Mouse (Mus musculus) layer of hippocampus, postnatal 36 days (tissue): ENCODE measurements around the gene Eepd1. TPM values are rescaled to one million over a fixed set of nuclear protein-coding genes. Genes with fewer than 3 reads are reported as not detected.
"Not testable (repeated sequence)": the region's sequence is repeated elsewhere in the genome, so short reads cannot be mapped to it uniquely, and the experiment has no call there.

Experiments used
- DNase-seq, 2 experiments: peaks; one replicate each; pipeline ENCODE4 v3.0.0; 2022
- total RNA-seq, 2 experiments: library from RNA; stranded (reverse); gene quantifications; 2 replicates each; pipeline ENCODE4 v1.2.3; 2021

The Eepd1 gene
- 10 to 100 TPM; 14.5 to 18.0 TPM for total RNA-seq

- DNase-seq = peak; percentile 96
These were observed at the start of gene Eepd1 for GRCm38 (mm10) chr9:25481344-25482095. TSS of gene Eepd1 (plus strand) at chr9:25481547.

GRCm38 (mm10) chr9:25438836-25439235, 42.5 kb upstream of the Eepd1 start:
- DNase-seq = no peak

GRCm38 (mm10) chr9:25440046-25440445, 41.3 kb upstream of the Eepd1 start:
- not testable (repeated sequence) for DNase-seq

GRCm38 (mm10) chr9:25442041-25442440, 39.3 kb upstream of the Eepd1 start:
- DNase-seq = no peak

- peak in 1 of 2 experiments; percentile 11 for DNase-seq
These were observed 38.3 kb upstream of the Eepd1 start for GRCm38 (mm10) chr9:25443029-25443428.

GRCm38 (mm10) chr9:25443546-25443945, 37.8 kb upstream of the Eepd1 start:
- DNase-seq = no peak

- no peak for DNase-seq
These were observed 31.0 kb upstream of the Eepd1 start for GRCm38 (mm10) chr9:25450394-25450793.

GRCm38 (mm10) chr9:25455027-25455426, 26.3 kb upstream of the Eepd1 start:
- no peak for DNase-seq

- DNase-seq = no peak
These were observed 20.4 kb upstream of the Eepd1 start for GRCm38 (mm10) chr9:25460835-25461555.

- no peak for DNase-seq
These were observed 17.0 kb upstream of the Eepd1 start for GRCm38 (mm10) chr9:25464305-25464704.

GRCm38 (mm10) chr9:25479392-25480020, 1.8 kb upstream of the Eepd1 start:
- DNase-seq = no peak

GRCm38 (mm10) chr9:25480676-25481075, 671 bp upstream of the Eepd1 start:
- DNase-seq = no peak

- DNase-seq = no peak
These were observed 1.1 kb downstream of the Eepd1 start for GRCm38 (mm10) chr9:25482322-25482998.

- no peak for DNase-seq
These were observed 1.6 kb downstream of the Eepd1 start for GRCm38 (mm10) chr9:25482999-25483347.

- no peak for DNase-seq
These were observed 2.7 kb downstream of the Eepd1 start for GRCm38 (mm10) chr9:25483931-25484618.

- DNase-seq = no peak
These were observed 3.3 kb downstream of the Eepd1 start for GRCm38 (mm10) chr9:25484619-25484986.

- no peak for DNase-seq
These were observed 3.7 kb downstream of the Eepd1 start for GRCm38 (mm10) chr9:25485006-25485405.

- no peak for DNase-seq
These were observed 4.1 kb downstream of the Eepd1 start for GRCm38 (mm10) chr9:25485406-25485805.

- no peak for DNase-seq
These were observed 5.0 kb downstream of the Eepd1 start for GRCm38 (mm10) chr9:25486246-25486807.

- no peak for DNase-seq
These were observed 6.2 kb downstream of the Eepd1 start for GRCm38 (mm10) chr9:25487446-25488110.

GRCm38 (mm10) chr9:25488581-25488980, 7.2 kb downstream of the Eepd1 start:
- DNase-seq = no peak
